Mouse (Mus musculus) midbrain, embryonic 16.5 days (tissue): ENCODE measurements around the gene Btbd1. TPM values are rescaled to one million over a fixed set of nuclear protein-coding genes. Genes with fewer than 3 reads are reported as not detected.

Source experiments
- ATAC-seq: fragments of 200-750 bp; cut with Nextera tagmentation; 2 replicates; pipeline ENCODE4 v1.8.0; 2017; ENCODE audit warnings: moderate TSS enrichment
- H3K27ac ChIP-seq: fragments of 300-500 bp; sonication (generic); 2 replicates; pipeline ENCODE4 v1.5.1; 2014; ENCODE audit warnings: mild to moderate bottlenecking, low read length, mixed read lengths
- H3K27me3 ChIP-seq: fragments of 300-500 bp; sonication (generic); 2 replicates; pipeline ENCODE4 v1.6.1; 2014; ENCODE audit warnings: low read depth, low read length, mixed read lengths; ENCODE audit not compliant: control insufficient read depth, insufficient read depth
- H3K36me3 ChIP-seq: fragments of 300-500 bp; sonication (generic); 2 replicates; pipeline ENCODE4 v1.6.1; 2014; ENCODE audit warnings: mild to moderate bottlenecking, low read length, moderate library complexity, mixed read lengths; ENCODE audit not compliant: control insufficient read depth, insufficient read depth
- H3K4me1 ChIP-seq: fragments of 300-500 bp; sonication (generic); 2 replicates; pipeline ENCODE4 v1.6.1; 2014; ENCODE audit warnings: mild to moderate bottlenecking, low read length, mixed read lengths; ENCODE audit not compliant: control insufficient read depth, insufficient read depth
- H3K4me2 ChIP-seq: fragments of 300-500 bp; sonication (generic); 2 replicates; pipeline ENCODE4 v1.6.1; 2014; ENCODE audit warnings: mild to moderate bottlenecking, low read length, mixed read lengths
- H3K4me3 ChIP-seq: fragments of 300-500 bp; sonication (generic); 2 replicates; pipeline ENCODE4 v1.5.1; 2014; ENCODE audit warnings: low read depth, mild to moderate bottlenecking, low read length, moderate library complexity, mixed read lengths
- H3K9ac ChIP-seq: fragments of 300-500 bp; sonication (generic); 2 replicates; pipeline ENCODE4 v1.6.1; 2014; ENCODE audit warnings: low read depth, low read length, mixed read lengths
- H3K9me3 ChIP-seq: fragments of 300-500 bp; sonication (generic); replicated peaks from 2 replicates; pipeline ENCODE4 v1.6.1; 2014; ENCODE audit warnings: mild to moderate bottlenecking, low read length, mixed read lengths; ENCODE audit not compliant: control insufficient read depth, poor library complexity, severe bottlenecking
- WGBS: fragments of 180-500 bp; shearing (Covaris S2); extraction: QIAGEN DNeasy Blood & Tissue Kit; methylation state at CpG from one replicate; pipeline ENCODE4 v1.1.7; 2014; 5-methylcytosine and 5-hydroxymethylcytosine counted together
- polyA plus RNA-seq: library from polyadenylated mRNA; unstranded; fragments of >200 nt; fragmentation: Nextera tagmentation; extraction: Ambion mirVana; gene quantifications from 2 replicates; pipeline ENCODE4 v1.2.1, GENCODE M21; 2015

The Btbd1 gene
- 89.1 and 98.2 TPM in 2 replicates for polyA plus RNA-seq

GRCm38 (mm10) chr7:81829379-81829894, at the start of gene Btbd1:
Gene Btbd1, minus strand, starts transcription at chr7:81829431.
- H3K4me3 ChIP-seq: peak within 1 kb of the TSS; percentile 91
- no peaks in the 10 kb centered on the region for H3K9me3 ChIP-seq
- ATAC-seq: peak; percentile 88
- 1% methylated on average over 42 of the region's 58 CpGs for WGBS
- no peaks in the 10 kb centered on the region for H3K27me3 ChIP-seq
- peak within 1 kb of the TSS; percentile 96 for H3K9ac ChIP-seq
- peaks cover 34% of the 10 kb centered on the region for H3K4me1 ChIP-seq
- no peaks in the 10 kb centered on the region for H3K36me3 ChIP-seq
- H3K27ac ChIP-seq: peak within 1 kb of the TSS; percentile 98
- peak within 1 kb of the TSS; percentile 61 for H3K4me2 ChIP-seq

GRCm38 (mm10) chr7:81875372-81875771, 46.1 kb upstream of the Btbd1 start:
- ATAC-seq: no peak
- no peaks in the 10 kb centered on the region for H3K9me3 ChIP-seq
- WGBS: 83% methylated on average over 9 of the region's 9 CpGs

GRCm38 (mm10) chr7:81874636-81875035, 45.4 kb upstream of the Btbd1 start:
- Histone ChIP-seq H3K9me3 (no peaks in the 10 kb centered on the region), H3K27me3 (no peaks in the 10 kb centered on the region), H3K4me1 (no peaks in the 10 kb centered on the region), H3K4me2 (no peak overlapping the region), H3K9ac (no peak overlapping the region), H3K36me3 (no peaks in the 10 kb centered on the region), H3K27ac (no peak overlapping the region), H3K4me3 (no peak overlapping the region)
- no peak for ATAC-seq
- WGBS: 65% methylated on average over 6 of the region's 6 CpGs

More at GRCm38 (mm10) chr7:81875372-81875771, 46.1 kb upstream of the Btbd1 start:
- no peaks in the 10 kb centered on the region for H3K27me3 ChIP-seq
- H3K36me3 ChIP-seq: no peaks in the 10 kb centered on the region
- H3K9ac ChIP-seq: no peak overlapping the region
- no peak overlapping the region for H3K4me3 ChIP-seq
- no peak overlapping the region for H3K27ac ChIP-seq
- no peaks in the 10 kb centered on the region for H3K4me1 ChIP-seq
- no peak overlapping the region for H3K4me2 ChIP-seq

- Histone ChIP-seq H3K4me1 (no peaks in the 10 kb centered on the region), H3K4me2 (no peak overlapping the region), H3K27me3 (no peaks in the 10 kb centered on the region), H3K27ac (no peak overlapping the region), H3K4me3 (no peak overlapping the region), H3K36me3 (no peaks in the 10 kb centered on the region), H3K9ac (no peak overlapping the region), H3K9me3 (no peaks in the 10 kb centered on the region)
- ATAC-seq: no peak
- WGBS: 79% methylated on average over 1 of the region's 1 CpGs
Observed at GRCm38 (mm10) chr7:81873807-81874206, 44.6 kb upstream of the Btbd1 start.

GRCm38 (mm10) chr7:81872493-81873013, 43.3 kb upstream of the Btbd1 start:
- no peak for ATAC-seq
- WGBS: 87% methylated on average over 13 of the region's 13 CpGs
- Histone ChIP-seq H3K27me3 (no peaks in the 10 kb centered on the region), H3K4me1 (no peaks in the 10 kb centered on the region), H3K4me3 (no peak overlapping the region), H3K36me3 (no peaks in the 10 kb centered on the region), H3K27ac (no peak overlapping the region), H3K4me2 (no peak overlapping the region), H3K9ac (no peak overlapping the region), H3K9me3 (no peaks in the 10 kb centered on the region)

- Histone ChIP-seq H3K27ac (no peak overlapping the region), H3K36me3 (no peaks in the 10 kb centered on the region), H3K4me1 (no peaks in the 10 kb centered on the region), H3K4me2 (no peak overlapping the region), H3K9ac (no peak overlapping the region), H3K4me3 (no peak overlapping the region), H3K27me3 (no peaks in the 10 kb centered on the region), H3K9me3 (no peaks in the 10 kb centered on the region)
- WGBS: 18% methylated on average over 6 of the region's 6 CpGs
- ATAC-seq: peak; percentile 75
Observed at GRCm38 (mm10) chr7:81868158-81868557, 38.9 kb upstream of the Btbd1 start.

- Histone ChIP-seq H3K9me3 (no peaks in the 10 kb centered on the region), H3K4me3 (no peak overlapping the region), H3K36me3 (no peaks in the 10 kb centered on the region), H3K27ac (no peak overlapping the region), H3K4me2 (no peak overlapping the region), H3K27me3 (no peaks in the 10 kb centered on the region), H3K4me1 (no peaks in the 10 kb centered on the region), H3K9ac (no peak overlapping the region)
- WGBS: 89% methylated on average over 9 of the region's 9 CpGs
- ATAC-seq: no peak
Observed at GRCm38 (mm10) chr7:81867231-81867930, 38.1 kb upstream of the Btbd1 start.

GRCm38 (mm10) chr7:81865937-81866336, 36.7 kb upstream of the Btbd1 start:
- H3K4me3 ChIP-seq: no peak overlapping the region
- no peak overlapping the region for H3K27ac ChIP-seq
- H3K36me3 ChIP-seq: no peaks in the 10 kb centered on the region
- 91% methylated on average over 6 of the region's 6 CpGs for whole genome bisulfite sequencing
- no peaks in the 10 kb centered on the region for H3K27me3 ChIP-seq
- no peaks in the 10 kb centered on the region for H3K9me3 ChIP-seq
- H3K4me1 ChIP-seq: no peaks in the 10 kb centered on the region
- no peak for ATAC-seq
- no peak overlapping the region for H3K9ac ChIP-seq
- H3K4me2 ChIP-seq: no peak overlapping the region

- Histone ChIP-seq H3K4me3 (no peak overlapping the region), H3K9ac (no peak overlapping the region), H3K9me3 (no peaks in the 10 kb centered on the region), H3K27me3 (no peaks in the 10 kb centered on the region), H3K27ac (no peak overlapping the region), H3K4me2 (no peak overlapping the region), H3K4me1 (peaks cover 3% of the 10 kb centered on the region; the same call in 1 of the 2 replicates), H3K36me3 (no peaks in the 10 kb centered on the region)
- 93% methylated on average over 6 of the region's 6 CpGs for WGBS
- no peak for ATAC-seq
Observed at GRCm38 (mm10) chr7:81864552-81864951, 35.3 kb upstream of the Btbd1 start.
